ENCODE assay signal across 9 mouse cellular contexts in genomic region chr7:110083386-110084165, GRCm38 (mm10). TPM values are rescaled to one million over a fixed set of nuclear protein-coding genes. Genes with fewer than 3 reads are reported as not detected.
DNase-seq lines count a peak whose midpoint lies in the region; ATAC-seq and TF ChIP-seq lines count a peak whose summit lies in the region.
"Had no signal": no experiment of that assay in that cellular context is flagged by ENCODE, and none has a peak within 500 bp of the region (broad histone marks: within the 10 kb centered on the region; RNA-seq: fewer than 3 reads in every experiment).

No protein-coding gene starts in this region.

- H3K4me2 ChIP-seq in intestine, postnatal 0 days (replicated peaks; ENCODE audit: low read depth) = no peak overlapping the region
- no peak overlapping the region for H3K4me2 ChIP-seq in intestine, embryonic 16.5 days (ENCODE audit: low read depth, low read length)
- H3K4me2 ChIP-seq in midbrain, embryonic 12.5 days (replicated peaks) = no peak overlapping the region
- no peak overlapping the region for H3K4me2 ChIP-seq in stomach, postnatal 0 days (replicated peaks; ENCODE audit: low read depth)
- H3K4me2 ChIP-seq: limb, embryonic 12.5 days had no signal

- peak; percentile 77 for TF ChIP-seq CTCF in intestine, postnatal 0 days (IDR thresholded peaks at IDR 0.05; ENCODE audit: low read depth)
- TF ChIP-seq CTCF in stomach, postnatal 0 days (IDR thresholded peaks at IDR 0.05; ENCODE audit: low read depth) = peak; percentile 86

- H3K36me3 ChIP-seq in intestine, postnatal 0 days (ENCODE audit: control insufficient read depth, insufficient read depth) = peaks cover 59% of the 10 kb centered on the region
- peaks cover 20% of the 10 kb centered on the region for H3K36me3 ChIP-seq in intestine, embryonic 16.5 days (ENCODE audit: control insufficient read depth, insufficient read depth, low read length)
- peaks cover 95% of the 10 kb centered on the region for H3K36me3 ChIP-seq in midbrain, embryonic 12.5 days
- peaks cover 28% of the 10 kb centered on the region for H3K36me3 ChIP-seq in stomach, postnatal 0 days (ENCODE audit: control insufficient read depth, insufficient read depth, low read length)

- no peaks in the 10 kb centered on the region for H3K27me3 ChIP-seq in intestine, postnatal 0 days (replicated peaks; ENCODE audit: control insufficient read depth, insufficient read depth, low read length)
- no peaks in the 10 kb centered on the region for H3K27me3 ChIP-seq in intestine, embryonic 16.5 days (replicated peaks; ENCODE audit: control insufficient read depth, insufficient read depth, low read length)
- H3K27me3 ChIP-seq in midbrain, embryonic 12.5 days = no peaks in the 10 kb centered on the region
- H3K27me3 ChIP-seq in stomach, postnatal 0 days (ENCODE audit: control insufficient read depth, insufficient read depth, low read length) = no peaks in the 10 kb centered on the region
- H3K27me3 ChIP-seq: limb, embryonic 12.5 days had no signal

- no peak for ATAC-seq in intestine, postnatal 0 days
- no peak for ATAC-seq in intestine, embryonic 16.5 days
- ATAC-seq in midbrain, embryonic 12.5 days (ENCODE audit: low FRiP score, low read depth) = peak; percentile 58
- no peak for ATAC-seq in stomach, postnatal 0 days (ENCODE audit: low FRiP score, low TSS enrichment)

- peak; percentile 83 for DNase-seq in NIH3T3 (ENCODE audit: low read depth)
- peak; percentile 87 to 95 for DNase-seq in cerebellum, postnatal 10 days
- peak; percentile 13 for DNase-seq in gastrocnemius, adult 8-10 months (ENCODE audit: low spot score in 2 of 2)
- DNase-seq in layer of hippocampus, adult 9-11 months = peak; percentile 20
- DNase-seq in stomach, postnatal 0 days (ENCODE audit: low spot score) = peak; percentile 59

- no peak overlapping the region for H3K9ac ChIP-seq in intestine, postnatal 0 days (ENCODE audit: low read depth, low read length)
- no peak overlapping the region for H3K9ac ChIP-seq in intestine, embryonic 16.5 days (ENCODE audit: low read depth, low read length)
- H3K9ac ChIP-seq in midbrain, embryonic 12.5 days (replicated peaks) = no peak overlapping the region
- H3K9ac ChIP-seq in stomach, postnatal 0 days (ENCODE audit: low read length) = no peak overlapping the region
- H3K9ac ChIP-seq: limb, embryonic 12.5 days had no signal

- 74% methylated on average over 13 of the region's 13 CpGs for WGBS in intestine, postnatal 0 days
- 76% methylated on average over 13 of the region's 13 CpGs for WGBS in intestine, embryonic 16.5 days
- 72% methylated on average over 13 of the region's 13 CpGs for WGBS in midbrain, embryonic 12.5 days
- WGBS in stomach, postnatal 0 days = 65% methylated on average over 13 of the region's 13 CpGs

- H3K9me3 ChIP-seq in intestine, postnatal 0 days (ENCODE audit: control insufficient read depth) = no peaks in the 10 kb centered on the region
- no peaks in the 10 kb centered on the region for H3K9me3 ChIP-seq in intestine, embryonic 16.5 days (ENCODE audit: control insufficient read depth, low read length)
- H3K9me3 ChIP-seq in midbrain, embryonic 12.5 days = no peaks in the 10 kb centered on the region
- no peaks in the 10 kb centered on the region for H3K9me3 ChIP-seq in stomach, postnatal 0 days (ENCODE audit: control insufficient read depth, low read length)

- TF ChIP-seq EP300 in stomach, postnatal 0 days (optimal IDR thresholded peaks at IDR 0.05) = no peak

- H3K4me3 ChIP-seq in intestine, postnatal 0 days (ENCODE audit: low read depth, low read length) = no peak overlapping the region
- no peak overlapping the region for H3K4me3 ChIP-seq in intestine, embryonic 16.5 days (ENCODE audit: low read length)
- no peak overlapping the region for H3K4me3 ChIP-seq in midbrain, embryonic 12.5 days
- no peak overlapping the region for H3K4me3 ChIP-seq in stomach, postnatal 0 days (ENCODE audit: low read depth, low read length)
- H3K4me3 ChIP-seq: limb, embryonic 12.5 days had no signal

- H3K27ac ChIP-seq in intestine, postnatal 0 days (ENCODE audit: low read depth, low read length) = no peak overlapping the region
- H3K27ac ChIP-seq in intestine, embryonic 16.5 days (ENCODE audit: low read length) = no peak overlapping the region
- H3K27ac ChIP-seq in midbrain, embryonic 12.5 days (replicated peaks) = 0 out of 2 replicates have a peak overlapping the region, but pooled peaks have one; percentile 39
- H3K27ac ChIP-seq in stomach, postnatal 0 days (replicated peaks) = no peak overlapping the region
- H3K27ac ChIP-seq: limb, embryonic 12.5 days had no signal

- no peaks in the 10 kb centered on the region for H3K4me1 ChIP-seq in intestine, postnatal 0 days (replicated peaks; ENCODE audit: control insufficient read depth, insufficient read depth, low read length)
- H3K4me1 ChIP-seq in intestine, embryonic 16.5 days (ENCODE audit: control insufficient read depth, insufficient read depth, low read length) = no peaks in the 10 kb centered on the region
- H3K4me1 ChIP-seq in midbrain, embryonic 12.5 days = no peaks in the 10 kb centered on the region
- no peaks in the 10 kb centered on the region for H3K4me1 ChIP-seq in stomach, postnatal 0 days (replicated peaks; ENCODE audit: control insufficient read depth, insufficient read depth)
- H3K4me1 ChIP-seq: limb, embryonic 12.5 days had no signal

RNA-seq across cellular contexts. Expression of gene Zfp143, which starts 22.6 kb away (rescaled TPM):
- 6.6 and 7.0 TPM in 2 replicates for polyA plus RNA-seq in intestine, postnatal 0 days (2015; fragmentation: Nextera tagmentation; extraction: Ambion mirVana)
- 15.0 and 15.5 TPM in 2 replicates for polyA plus RNA-seq in intestine, embryonic 16.5 days (2015; fragmentation: Nextera tagmentation; extraction: Ambion mirVana)
- total RNA-seq in gastrocnemius, adult 8-10 months (2022) = 10 to 100 TPM in 2 of 4 experiments, 1 to 10 TPM in 2; 7.2 to 12.1 (median 10.4) TPM
- 28.0 and 31.3 TPM in 2 replicates for polyA plus RNA-seq in midbrain, embryonic 12.5 days (2016; fragmentation: Nextera tagmentation; extraction: Ambion mirVana)
- polyA plus RNA-seq in stomach, postnatal 0 days (2015; fragmentation: Nextera tagmentation; extraction: Ambion mirVana) = 6.0 and 6.4 TPM in 2 replicates

RNA-seq across cellular contexts. Expression of gene Wee1, which starts 38.3 kb away (rescaled TPM):
- 9.9 TPM in 2 replicates for polyA plus RNA-seq in intestine, postnatal 0 days (2015; fragmentation: Nextera tagmentation; extraction: Ambion mirVana)
- polyA plus RNA-seq in intestine, embryonic 16.5 days (2015; fragmentation: Nextera tagmentation; extraction: Ambion mirVana) = 14.3 and 16.6 TPM in 2 replicates
- total RNA-seq in gastrocnemius, adult 8-10 months (2022) = 1 to 10 TPM; 2.4 to 2.9 (median 2.4) TPM
- 31.4 and 32.7 TPM in 2 replicates for polyA plus RNA-seq in midbrain, embryonic 12.5 days (2016; fragmentation: Nextera tagmentation; extraction: Ambion mirVana)
- polyA plus RNA-seq in stomach, postnatal 0 days (2015; fragmentation: Nextera tagmentation; extraction: Ambion mirVana) = 14.5 and 16.6 TPM in 2 replicates

Comparison
In these comparisons a context has a peak if more than half of its experiments do, and no peak if none do; other contexts are left out.
1. DNase-seq: peak in every context shown above with its lines; median percentile 91 in cerebellum, postnatal 10 days; 83 in NIH3T3; 59 in stomach, postnatal 0 days; 20 in layer of hippocampus, adult 9-11 months; 13 in gastrocnemius, adult 8-10 months.